Comparison of ENCODE assay signal across 9 mouse cellular contexts in genomic region chr3:85299649-85300550, GRCm38 (mm10).
DNase-seq lines count a peak whose midpoint lies in the region; ATAC-seq lines count a peak whose summit lies in the region.
"Had no signal": no experiment of that assay in that cellular context is flagged by ENCODE, and none has a peak within 500 bp of the region (broad histone marks: within the 10 kb centered on the region; RNA-seq: fewer than 3 reads in every experiment).

No protein-coding gene starts in this region.

- WGBS in forebrain, embryonic 12.5 days = 56% methylated on average over 18 of the region's 18 CpGs
- 76% methylated on average over 18 of the region's 18 CpGs for WGBS in midbrain, embryonic 10.5 days

- no peak overlapping the region for H3K9ac ChIP-seq in forebrain, embryonic 12.5 days

- no peaks in the 10 kb centered on the region for H3K36me3 ChIP-seq in forebrain, embryonic 12.5 days (replicated peaks)
- no peaks in the 10 kb centered on the region for H3K36me3 ChIP-seq in midbrain, embryonic 10.5 days

- intact Hi-C loops in heart, postnatal 25 days (cut with DNase I) = no loop called here

- no peaks in the 10 kb centered on the region for H3K27me3 ChIP-seq in forebrain, embryonic 12.5 days
- no peaks in the 10 kb centered on the region for H3K27me3 ChIP-seq in midbrain, embryonic 10.5 days (ENCODE audit: low read depth, poor library complexity, severe bottlenecking)

- H3K9me3 ChIP-seq in forebrain, embryonic 12.5 days = no peaks in the 10 kb centered on the region
- H3K9me3 ChIP-seq in midbrain, embryonic 10.5 days (replicated peaks) = no peaks in the 10 kb centered on the region; the same call in 1 of the 2 replicates

- peak; percentile 28 for ATAC-seq in cerebellum, adult (ENCODE audit: insufficient number of reproducible peaks, low FRiP score, low TSS enrichment)
- ATAC-seq in forebrain, embryonic 12.5 days (ENCODE audit: low FRiP score) = peak; percentile 53; the same call in 1 of the 2 replicates

- H3K4me2 ChIP-seq in forebrain, embryonic 12.5 days = no peak overlapping the region

- no peak overlapping the region for H3K4me3 ChIP-seq in forebrain, embryonic 12.5 days (replicated peaks)
- no peak overlapping the region for H3K4me3 ChIP-seq in midbrain, embryonic 10.5 days

- 0 out of 2 replicates have a peak overlapping the region, but pooled peaks have one; percentile 9 for H3K27ac ChIP-seq in forebrain, embryonic 12.5 days
- H3K27ac ChIP-seq in midbrain, embryonic 10.5 days (replicated peaks) = 0 out of 2 replicates have a peak overlapping the region, but pooled peaks have one; percentile 42
- H3K27ac ChIP-seq: macrophage had no signal

- H3K4me1 ChIP-seq in forebrain, embryonic 12.5 days = peaks cover 9% of the 10 kb centered on the region; the same call in 1 of the 2 replicates
- peaks cover 8% of the 10 kb centered on the region for H3K4me1 ChIP-seq in midbrain, embryonic 10.5 days

- DNase-seq in heart, adult 18-20 months = peak; percentile 8 to 20
- no peak for DNase-seq in heart, postnatal 25 days (ENCODE audit: low spot score)
- DNase-seq in midbrain, embryonic 10.5 days (ENCODE audit: low spot score) = no peak
- DNase-seq in lung, postnatal 10 days = no peak
- no peak for DNase-seq in kidney, adult 9 months
- no peak for DNase-seq in spleen, postnatal 36 days (ENCODE audit: low spot score in 2 of 2)

Comparison
In these comparisons a context has a peak if more than half of its experiments do, and no peak if none do; other contexts are left out.
1. DNase-seq: peak in heart, adult 18-20 months (2 of 2); none in heart, postnatal 25 days (single experiment), midbrain, embryonic 10.5 days (single experiment), lung, postnatal 10 days (single experiment), kidney, adult 9 months (single experiment) and spleen, postnatal 36 days (0 of 2).